Mouse (Mus musculus): ENCODE measurements around the gene Slc25a10. TPM values are rescaled to one million over a fixed set of nuclear protein-coding genes. Genes with fewer than 3 reads are reported as not detected.
A peak's percentile ranks its signal among the peaks of the same experiment; 100 is the strongest.

Gene Slc25a10
- total RNA-seq (2021) = 10 to 100 TPM; 18.9 to 19.3 TPM
- long read RNA-seq, transcript Slc25a10-201 (11 exons, 2,023 nt) = major isoform, 17 of 24 reads
- long read RNA-seq, partial matches to known transcripts = 1 of 24 reads
- long read RNA-seq, other reads (novel, unspliced or antisense) = 4 of 24 reads

- DNase-seq (ENCODE audit: low spot score in 2 of 2) = peak; percentile 80 to 90
These were observed at the start of gene Slc25a10 for GRCm38 (mm10) chr11:120491317-120492023. TSS of gene Slc25a10 (plus strand) at chr11:120491840.

- DNase-seq (ENCODE audit: low spot score in 2 of 2) = no peak
These were observed 49.3 kb upstream of the Slc25a10 start, which contains the start of gene Tspan10 for GRCm38 (mm10) chr11:120442344-120442743. TSS of gene Tspan10 (plus strand) at chr11:120442644.

- DNase-seq (ENCODE audit: low spot score in 2 of 2) = no peak
These were observed 48.8 kb upstream of the Slc25a10 start for GRCm38 (mm10) chr11:120442765-120443280.

GRCm38 (mm10) chr11:120444106-120444505, 47.5 kb upstream of the Slc25a10 start:
- no peak for DNase-seq (ENCODE audit: low spot score in 2 of 2)

DNA sequence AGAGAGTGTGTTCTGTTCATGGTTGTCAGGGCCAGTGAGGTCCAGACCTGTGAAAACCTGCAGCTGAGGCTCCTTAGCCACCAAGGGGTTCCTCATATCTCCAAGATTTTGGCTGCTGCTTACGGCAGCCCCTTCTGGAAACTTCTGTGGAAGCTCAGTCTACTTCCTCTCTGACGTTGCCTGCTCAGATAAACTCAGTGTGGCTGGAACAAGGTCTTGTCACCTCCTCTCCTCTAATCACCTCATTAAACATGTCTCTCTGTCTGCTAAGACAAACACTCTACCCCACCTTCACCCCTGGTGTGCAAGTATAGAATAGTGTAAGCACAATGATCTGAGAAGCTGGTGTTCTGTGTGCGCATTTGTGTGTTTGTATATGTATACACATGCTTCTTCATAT, 46.2 kb upstream of the Slc25a10 start:
- no peak for DNase-seq (ENCODE audit: low spot score in 2 of 2)

- DNase-seq (ENCODE audit: low spot score in 2 of 2) = no peak
These were observed 44.5 kb upstream of the Slc25a10 start for GRCm38 (mm10) chr11:120447179-120447578.

DNA sequence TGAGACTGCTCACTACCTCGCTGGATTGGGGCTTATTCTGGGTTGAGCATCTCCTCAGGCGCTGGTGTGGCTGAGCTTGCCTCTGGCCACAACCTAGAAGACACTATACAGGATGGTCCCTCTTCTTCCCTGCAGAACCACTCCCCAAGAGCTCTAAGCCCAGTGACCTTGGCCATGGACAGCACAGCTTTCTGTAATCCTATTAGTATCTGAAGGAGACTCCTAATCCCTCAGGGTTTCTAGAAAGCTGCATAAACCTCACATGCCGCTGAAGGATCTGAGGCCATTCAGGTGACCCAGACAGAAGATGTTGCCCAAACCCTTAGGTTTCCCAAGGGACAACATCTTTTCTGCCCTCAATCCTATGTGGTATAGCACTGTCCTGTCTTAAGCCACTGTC, 39.4 kb upstream of the Slc25a10 start:
- no peak for DNase-seq (ENCODE audit: low spot score in 2 of 2)

- DNase-seq (ENCODE audit: low spot score in 2 of 2) = no peak
These were observed 38.3 kb upstream of the Slc25a10 start, which contains the start of gene Pde6g for GRCm38 (mm10) chr11:120453306-120453705. TSS of gene Pde6g (minus strand) at chr11:120453500.

DNA sequence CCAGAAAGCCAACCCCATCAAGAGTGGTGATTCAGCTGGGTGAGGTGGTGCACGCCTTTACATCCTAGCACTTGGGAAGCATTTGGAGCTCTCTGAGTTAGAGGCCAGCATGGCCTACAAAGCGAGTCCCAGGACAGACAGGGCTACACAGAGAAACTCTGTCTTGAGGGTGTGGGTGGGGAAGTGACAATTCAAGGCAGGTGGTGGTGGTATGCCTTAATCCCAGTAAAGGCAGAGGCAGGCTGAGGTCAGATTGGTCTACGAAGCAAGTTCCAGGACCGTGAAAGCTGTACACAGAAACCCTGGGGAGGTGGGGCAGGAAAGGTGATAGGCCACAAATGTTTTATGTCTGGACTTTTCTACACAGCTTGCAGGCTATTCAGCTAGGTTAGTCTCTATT, 36.7 kb upstream of the Slc25a10 start:
- no peak for DNase-seq (ENCODE audit: low spot score in 2 of 2)

DNA sequence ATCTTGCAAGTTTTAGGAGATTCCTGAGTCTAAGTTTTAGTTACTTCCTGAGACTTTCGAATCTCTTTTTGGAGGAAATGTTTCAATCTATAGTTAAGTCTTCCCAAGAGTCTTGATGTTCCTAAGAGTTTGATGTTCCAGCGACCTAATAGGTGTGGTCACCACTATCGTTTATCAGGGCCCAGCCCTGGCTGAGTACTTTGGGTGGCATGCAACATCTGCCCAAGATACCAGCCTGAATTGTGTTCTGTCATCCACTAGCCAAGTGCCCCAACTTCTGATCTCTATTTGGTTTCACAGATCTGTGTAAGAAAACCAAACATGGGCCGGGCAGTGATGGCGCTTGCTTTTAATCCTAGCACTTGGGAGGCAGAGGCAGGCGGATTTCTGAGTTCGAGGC, 36.2 kb upstream of the Slc25a10 start:
- DNase-seq (ENCODE audit: low spot score in 2 of 2) = no peak

- DNase-seq (ENCODE audit: low spot score in 2 of 2) = no peak
These were observed 34.3 kb upstream of the Slc25a10 start for GRCm38 (mm10) chr11:120457370-120457769.

- peak; percentile 68 to 82 for DNase-seq (ENCODE audit: low spot score in 2 of 2)
These were observed 33.6 kb upstream of the Slc25a10 start, which contains the start of the genes Oxld1 and Ccdc137 for GRCm38 (mm10) chr11:120457772-120458751. TSS of gene Oxld1 (minus strand) at chr11:120458068. TSS of gene Ccdc137 (plus strand) at chr11:120458115.

- DNase-seq (ENCODE audit: low spot score in 2 of 2) = no peak
These were observed 32.6 kb upstream of the Slc25a10 start for GRCm38 (mm10) chr11:120458847-120459597.

DNA sequence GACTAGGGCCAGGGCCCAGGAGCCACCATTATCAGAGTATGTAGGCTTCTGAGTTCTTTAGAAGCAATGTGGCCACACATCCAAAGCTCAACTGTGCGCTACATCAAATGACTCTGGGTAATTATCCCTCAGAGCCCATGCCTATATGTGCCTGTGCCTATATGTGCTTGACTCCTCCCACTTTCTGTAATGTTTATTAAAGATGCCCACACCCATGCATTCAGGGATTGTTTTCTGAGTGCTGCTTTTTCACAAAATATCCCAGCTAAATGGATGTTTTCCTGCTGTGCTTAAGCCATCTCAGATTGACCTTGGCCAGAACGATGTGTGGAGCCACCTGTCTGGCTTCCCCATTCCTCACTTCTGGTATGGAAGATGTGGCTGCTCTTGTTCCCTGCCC, 28.1 kb upstream of the Slc25a10 start:
- DNase-seq (ENCODE audit: low spot score in 2 of 2) = no peak

GRCm38 (mm10) chr11:120464365-120464764, 27.3 kb upstream of the Slc25a10 start:
- DNase-seq (ENCODE audit: low spot score in 2 of 2) = no peak

DNA sequence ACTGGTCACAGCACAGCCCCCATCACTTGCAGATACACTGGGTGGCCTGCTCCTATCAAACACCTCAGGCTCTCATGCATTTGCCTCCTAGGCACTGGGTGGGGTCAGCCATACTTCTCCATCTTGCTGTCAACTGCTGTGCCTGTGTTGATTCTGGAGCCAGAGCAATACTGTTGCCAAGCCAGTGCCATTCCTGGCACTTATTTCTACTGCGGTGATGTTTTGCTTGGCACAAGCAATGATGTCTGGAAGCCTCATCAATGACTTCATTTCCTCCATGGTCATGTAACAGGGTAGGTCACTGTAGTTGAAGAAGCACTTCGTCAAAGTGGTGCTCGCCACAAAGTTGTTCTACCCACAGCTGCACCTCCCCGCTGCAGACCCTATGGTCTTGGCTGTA, 26.1 kb upstream of the Slc25a10 start:
- no peak for DNase-seq (ENCODE audit: low spot score in 2 of 2)

- peak; percentile 95 to 96 for DNase-seq (ENCODE audit: low spot score in 2 of 2)
These were observed 24.4 kb upstream of the Slc25a10 start, which contains the start of gene Arl16 for GRCm38 (mm10) chr11:120467051-120467735. TSS of gene Arl16 (minus strand) at chr11:120467607.

DNA sequence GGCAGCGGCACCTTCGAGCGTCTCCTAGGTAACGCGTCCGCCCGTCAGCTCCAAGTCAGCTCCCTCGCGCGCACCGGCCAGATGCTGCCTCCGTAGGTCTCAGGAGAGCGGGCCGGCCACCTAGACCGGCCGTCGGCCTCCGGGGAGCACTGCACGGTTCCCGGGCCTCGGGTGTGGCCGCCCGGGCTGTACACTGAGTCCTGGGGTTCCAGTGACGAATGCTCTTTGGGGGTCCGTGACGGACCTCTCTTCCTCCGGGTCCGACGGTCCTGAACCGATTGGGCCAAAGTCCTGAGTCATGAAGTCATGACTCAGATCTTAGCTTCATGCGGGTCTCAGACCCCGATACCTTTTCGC, 23.9 kb upstream of the Slc25a10 start:
- no peak for DNase-seq (ENCODE audit: low spot score in 2 of 2)

DNA sequence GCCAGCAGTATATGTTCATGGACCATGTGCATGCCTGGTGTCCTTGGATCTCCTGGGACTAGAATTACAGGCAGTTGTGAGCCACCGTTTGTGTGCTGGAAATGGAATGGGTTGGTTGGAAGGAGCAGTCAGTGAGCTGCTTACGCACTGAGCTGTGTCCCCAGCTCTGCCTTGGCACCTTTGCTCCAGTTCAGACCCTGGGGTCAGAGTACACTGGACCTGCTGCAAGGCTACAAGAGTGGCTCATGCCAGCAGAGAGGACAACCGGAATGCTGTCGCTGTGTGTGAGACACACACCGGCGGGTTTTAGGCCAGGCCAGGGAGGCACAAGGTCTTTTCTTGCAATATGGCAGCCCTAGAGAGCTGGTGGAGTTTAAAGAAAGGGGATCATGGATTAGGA, 19.6 kb upstream of the Slc25a10 start:
- DNase-seq (ENCODE audit: low spot score in 2 of 2) = no peak

DNA sequence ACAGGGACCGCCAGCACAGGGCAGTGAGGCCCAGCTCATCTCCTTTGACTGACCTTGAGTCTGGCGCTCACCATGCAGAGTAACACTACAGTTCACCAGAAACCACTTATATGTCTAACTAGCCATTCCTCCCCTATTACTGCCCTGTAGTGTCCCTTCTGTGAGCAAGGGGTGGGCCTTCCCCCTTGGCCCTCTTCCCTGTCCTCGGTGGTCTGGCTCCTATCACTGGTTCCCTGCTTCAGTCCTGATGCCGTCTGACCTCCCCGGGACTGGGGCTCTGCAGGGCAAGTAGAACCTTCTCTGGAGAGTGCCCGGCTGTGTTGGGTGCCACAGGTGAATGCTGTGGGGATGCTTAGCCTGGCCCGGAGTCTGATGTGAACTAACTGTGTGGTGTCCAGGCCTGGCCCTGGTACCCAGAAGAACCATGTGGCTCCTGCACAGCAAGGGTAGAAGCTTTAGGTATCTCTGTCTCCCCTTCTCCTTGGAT, 8.1 kb upstream of the Slc25a10 start:
- DNase-seq (ENCODE audit: low spot score in 2 of 2) = no peak
